In genomic region chr5:91518946-91519345, GRCm38 (mm10) we compare ENCODE assay signal across 8 mouse cellular contexts. TPM values are rescaled to one million over a fixed set of nuclear protein-coding genes. Genes with fewer than 3 reads are reported as not detected.
DNase-seq lines count a peak whose midpoint lies in the region; ATAC-seq lines count a peak whose summit lies in the region.

No protein-coding gene starts in this region.

- H3K27ac ChIP-seq in hindbrain, embryonic 16.5 days (ENCODE audit: low read depth, low read length): no peak overlapping the region
- no peak overlapping the region for H3K27ac ChIP-seq in liver, embryonic 11.5 days (ENCODE audit: low read depth, low read length)

- peak overlapping the region; percentile 74; the same call in 1 of the 2 replicates for H3K9ac ChIP-seq in hindbrain, embryonic 16.5 days (ENCODE audit: low read depth, low read length)
- H3K9ac ChIP-seq in liver, embryonic 11.5 days (ENCODE audit: low read depth, low read length): no peak overlapping the region

- peak; percentile 14 for DNase-seq in ES-CJ7 (ENCODE audit: low read depth, low spot score)
- peak; percentile 28 to 30 for DNase-seq in adrenal gland, adult 18-20 months (ENCODE audit: low spot score in 2 of 2)
- DNase-seq in frontal cortex, postnatal 36 days (ENCODE audit: low spot score in 2 of 2): peak; percentile 11 to 29
- peak; percentile 35 for DNase-seq in liver, embryonic 11.5 days (ENCODE audit: low spot score)
- peak; percentile 31 for DNase-seq in neural tube, embryonic 10.5 days (ENCODE audit: extremely low spot score, low spot score)
- no peak for DNase-seq in spleen, postnatal 14 days (ENCODE audit: low spot score in 2 of 2)

- H3K36me3 ChIP-seq in hindbrain, embryonic 16.5 days (ENCODE audit: control insufficient read depth, insufficient read depth, low read length): no peaks in the 10 kb centered on the region
- no peaks in the 10 kb centered on the region for H3K36me3 ChIP-seq in liver, embryonic 11.5 days (ENCODE audit: control insufficient read depth, insufficient read depth, low read length)

- 22% methylated on average over 7 of the region's 7 CpGs for WGBS in hindbrain, embryonic 16.5 days
- WGBS in liver, embryonic 11.5 days: 29% methylated on average over 7 of the region's 7 CpGs

- H3K4me2 ChIP-seq in hindbrain, embryonic 16.5 days (ENCODE audit: low read length): peak overlapping the region; percentile 99
- peak overlapping the region; percentile 97 for H3K4me2 ChIP-seq in liver, embryonic 11.5 days

- peaks cover 3% of the 10 kb centered on the region; the same call in 1 of the 2 replicates for H3K27me3 ChIP-seq in hindbrain, embryonic 16.5 days (replicated peaks; ENCODE audit: control insufficient read depth, insufficient read depth, low read length)
- no peaks in the 10 kb centered on the region for H3K27me3 ChIP-seq in liver, embryonic 11.5 days (replicated peaks; ENCODE audit: control insufficient read depth, insufficient read depth, low read length)

- no peaks in the 10 kb centered on the region for H3K9me3 ChIP-seq in hindbrain, embryonic 16.5 days (ENCODE audit: control insufficient read depth, low read length)
- no peaks in the 10 kb centered on the region for H3K9me3 ChIP-seq in liver, embryonic 11.5 days (ENCODE audit: control insufficient read depth, low read length)

- no peak for ATAC-seq in hindbrain, embryonic 16.5 days
- ATAC-seq in liver, embryonic 11.5 days (replicated peaks; ENCODE audit: low FRiP score): no peak
- no peak for ATAC-seq in megakaryocyte-erythroid progenitor cell, adult 5-6 weeks (replicated peaks; ENCODE audit: low FRiP score, low TSS enrichment, poor library complexity, severe bottlenecking)

- H3K4me1 ChIP-seq in hindbrain, embryonic 16.5 days (ENCODE audit: control insufficient read depth, insufficient read depth, low read depth, low read length): peaks cover 21% of the 10 kb centered on the region
- H3K4me1 ChIP-seq in liver, embryonic 11.5 days (replicated peaks; ENCODE audit: control insufficient read depth, insufficient read depth, low read length): peaks cover 11% of the 10 kb centered on the region

- H3K4me3 ChIP-seq in hindbrain, embryonic 16.5 days (ENCODE audit: low read length): peak overlapping the region; percentile 63
- H3K4me3 ChIP-seq in liver, embryonic 11.5 days (ENCODE audit: low read depth, low read length): peak overlapping the region; percentile 60

RNA-seq across cellular contexts. Expression of gene Parm1, which starts 1.5 kb away (rescaled TPM):
- total RNA-seq in adrenal gland, adult 18-20 months (2021): 100 to 1,000 TPM; 109 to 127 TPM
- polyA plus RNA-seq in hindbrain, embryonic 16.5 days (2015; fragmentation: Nextera tagmentation; extraction: Ambion mirVana): 6.8 and 8.5 TPM in 2 replicates
- 9.6 and 9.9 TPM in 2 replicates for polyA plus RNA-seq in liver, embryonic 11.5 days (2014; fragmentation: Nextera tagmentation; extraction: Ambion mirVana)
- total RNA-seq in megakaryocyte-erythroid progenitor cell, adult 5-6 weeks (2014; fragmentation: Nextera tagmentation): 6.8 and 11.5 TPM in 2 replicates
- 6.2 and 7.8 TPM in 2 replicates for total RNA-seq in megakaryocyte-erythroid progenitor cell, adult 5-6 weeks (2017)

Comparison
In these comparisons a context has a peak if more than half of its experiments do, and no peak if none do; other contexts are left out.
1. DNase-seq: peak in ES-CJ7 (single experiment), adrenal gland, adult 18-20 months (2 of 2), frontal cortex, postnatal 36 days (2 of 2), liver, embryonic 11.5 days (single experiment) and neural tube, embryonic 10.5 days (single experiment); none in spleen, postnatal 14 days (0 of 2).
2. RNA of gene Parm1, which starts 1.5 kb away (total RNA-seq): 109 to 127 TPM in adrenal gland, adult 18-20 months; 6.2 to 11.5 TPM in megakaryocyte-erythroid progenitor cell, adult 5-6 weeks; every median in the first group is over 4 times any median in the second.